Mouse (Mus musculus) left cerebral cortex, postnatal 4 days (tissue): ENCODE results near the gene Klk1b27. TPM values are rescaled to one million over a fixed set of nuclear protein-coding genes. Genes with fewer than 3 reads are reported as not detected.
"Not testable (repeated sequence)": the region's sequence is repeated elsewhere in the genome, so short reads cannot be mapped to it uniquely, and the experiment has no call there.

Experiments used
- DNase-seq: peaks from one replicate; pipeline ENCODE4 v3.0.0-alpha.2; 2022
- intact Hi-C: fragments of 180-260 bp; cut with DNase I; formaldehyde crosslinking; loops from one replicate; pipeline ENCODE4 v1.15.1; 2025
- total RNA-seq, 2 experiments: library from RNA; stranded (reverse); gene quantifications; 2 replicates each; pipeline ENCODE4 v1.2.3; 2021

The Klk1b27 gene
- total RNA-seq: not detected

DNA sequence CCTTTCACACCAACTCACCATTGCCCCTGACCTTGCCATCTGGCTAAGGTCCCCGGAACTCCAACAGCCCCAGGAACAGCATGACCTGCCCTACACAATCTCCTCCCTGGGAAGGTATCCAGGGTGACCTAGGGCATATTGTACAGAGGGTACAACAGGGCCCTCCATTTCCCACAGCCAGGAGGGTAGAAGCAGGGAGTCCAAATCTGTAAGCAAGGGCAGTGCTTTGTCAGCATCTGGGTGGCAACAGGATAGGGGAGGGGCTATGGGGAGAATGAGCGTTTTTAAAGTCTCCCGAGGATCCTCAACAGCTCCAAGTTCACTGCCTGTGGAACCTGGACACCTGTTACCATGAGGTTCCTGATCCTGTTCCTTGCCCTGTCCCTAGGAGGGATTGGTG, at the start of gene Klk1b27:
Gene Klk1b27, plus strand, starts transcription at position 301 of the 400 bp plus-strand sequence.
- DNase-seq, intact Hi-C loops: not testable (repeated sequence)

DNA sequence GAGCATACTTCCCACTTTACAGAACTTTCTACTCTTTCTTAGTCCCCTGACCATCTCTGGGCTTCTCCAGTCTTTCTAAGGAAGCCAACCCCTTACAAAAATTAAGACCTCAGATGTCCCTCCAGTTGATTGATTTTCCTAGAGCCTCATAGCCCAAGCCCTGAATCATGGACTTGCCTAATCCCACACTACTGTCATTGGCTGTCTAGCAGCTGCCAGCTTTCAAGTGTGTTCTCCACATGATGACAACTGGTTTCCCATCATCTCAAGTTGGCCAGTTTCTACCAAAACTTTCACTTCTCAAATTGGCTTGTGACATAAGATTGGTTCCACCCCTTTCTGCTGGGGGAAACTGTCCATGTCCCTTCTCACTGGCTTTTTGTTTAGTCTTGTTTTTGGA, 47.2 kb upstream of the Klk1b27 start:
- intact Hi-C loops: no loop called here
- no peak for DNase-seq

DNA sequence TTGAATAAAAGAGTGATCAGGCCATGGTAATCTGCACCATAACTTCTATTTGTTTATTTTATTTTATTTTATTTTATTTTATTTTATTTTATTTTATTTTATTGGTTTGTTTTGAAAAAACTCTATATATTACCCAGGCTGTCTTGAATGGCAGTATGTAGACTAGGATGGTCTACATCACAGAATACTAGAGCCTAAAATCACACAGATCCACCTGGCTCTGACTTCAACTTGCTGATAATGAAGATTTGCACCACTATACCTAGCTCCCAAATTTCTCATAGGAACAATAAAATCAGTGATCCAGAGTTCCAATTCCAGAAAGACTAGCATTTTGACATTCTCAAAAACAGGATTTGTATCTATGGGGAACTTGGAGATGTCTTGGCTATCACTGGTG, 40.2 kb upstream of the Klk1b27 start, which contains the start of gene Klk1b26:
Gene Klk1b26, plus strand, starts transcription at position 301 of the 400 bp plus-strand sequence.
- intact Hi-C loops: not testable (repeated sequence)

DNA sequence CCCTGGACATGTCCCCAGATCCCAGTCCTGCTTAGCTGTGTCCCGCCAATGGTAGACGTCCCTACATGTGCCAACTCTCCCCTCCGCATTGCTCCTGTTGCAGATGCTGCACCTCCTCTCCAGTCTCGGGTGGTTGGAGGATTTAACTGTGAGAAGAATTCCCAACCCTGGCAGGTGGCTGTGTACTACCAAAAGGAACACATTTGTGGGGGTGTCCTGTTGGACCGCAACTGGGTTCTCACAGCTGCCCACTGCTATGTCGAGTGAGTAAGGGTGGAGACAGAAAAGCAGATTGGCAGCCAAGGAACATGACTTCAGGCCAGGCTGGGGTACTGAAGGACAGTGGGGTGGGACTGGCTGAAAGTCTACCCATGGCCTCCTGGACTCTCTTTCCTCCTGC, 37.4 kb upstream of the Klk1b27 start:
- intact Hi-C loops, DNase-seq: not testable (repeated sequence)

More for the DNA sequence above, 40.2 kb upstream of the Klk1b27 start, which contains the start of gene Klk1b26:
- DNase-seq: not testable (repeated sequence)

DNA sequence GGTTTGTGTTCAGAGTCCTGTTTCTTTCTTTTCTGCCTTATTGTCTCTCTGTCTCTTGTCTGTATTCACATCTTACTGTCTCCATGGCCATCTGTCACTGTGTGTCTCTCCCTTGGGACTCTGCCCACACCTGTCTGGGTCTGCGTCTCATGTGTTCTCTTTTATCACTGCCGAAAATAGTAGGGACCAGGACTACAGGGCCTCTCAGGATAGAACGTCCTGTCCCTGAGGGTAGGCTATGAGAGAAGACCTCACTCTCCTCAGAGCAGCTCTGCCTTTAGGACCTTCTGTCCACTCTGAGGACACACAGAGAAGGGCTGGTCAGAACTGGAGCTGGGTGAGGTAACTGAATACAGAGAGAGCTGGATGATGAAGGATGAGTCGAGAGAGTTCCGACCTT, 37.0 kb upstream of the Klk1b27 start:
- DNase-seq: no peak
- intact Hi-C loops: no loop called here

DNA sequence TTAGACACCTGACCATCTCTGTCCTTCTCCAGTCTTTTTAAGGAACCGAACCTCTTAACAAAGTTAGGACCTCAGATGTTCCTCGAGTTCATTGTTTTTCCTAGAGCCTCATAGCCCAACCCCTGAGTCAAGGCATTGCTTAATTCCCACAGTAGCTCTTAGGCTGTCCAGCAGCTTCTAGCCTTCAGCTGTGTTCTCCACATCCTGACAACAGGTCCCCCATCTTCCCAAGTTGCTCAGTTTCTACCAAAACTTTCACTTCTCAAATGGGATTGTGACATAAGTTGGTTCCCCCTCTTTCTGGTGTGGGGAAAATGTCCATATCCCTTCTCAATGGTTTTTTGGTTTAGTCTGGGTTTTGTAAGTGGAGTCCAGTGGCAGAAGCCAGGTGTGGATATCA, 20.0 kb downstream of the Klk1b27 start:
- intact Hi-C loops: no loop called here
- no peak for DNase-seq

DNA sequence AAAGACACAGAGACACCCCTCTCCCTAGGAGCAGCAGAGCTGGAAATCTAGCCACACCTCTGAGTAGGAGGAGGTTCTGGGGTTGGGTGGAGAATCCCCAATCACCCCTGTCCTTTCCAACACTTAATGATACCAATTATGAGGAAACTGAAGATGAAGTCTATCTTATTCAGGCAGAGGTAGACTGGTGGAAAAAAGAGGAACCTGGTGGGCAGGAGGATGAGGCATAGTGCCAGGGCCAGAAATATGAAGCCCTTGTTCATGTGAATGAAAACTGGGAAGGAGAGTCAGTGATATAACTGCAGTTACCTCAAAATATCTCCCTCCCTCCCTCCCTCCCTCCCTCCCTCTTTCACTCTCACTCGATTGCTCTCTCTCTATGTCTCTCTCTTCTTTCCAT, 25.6 kb downstream of the Klk1b27 start:
- intact Hi-C loops: no loop called here
- DNase-seq: no peak

DNA sequence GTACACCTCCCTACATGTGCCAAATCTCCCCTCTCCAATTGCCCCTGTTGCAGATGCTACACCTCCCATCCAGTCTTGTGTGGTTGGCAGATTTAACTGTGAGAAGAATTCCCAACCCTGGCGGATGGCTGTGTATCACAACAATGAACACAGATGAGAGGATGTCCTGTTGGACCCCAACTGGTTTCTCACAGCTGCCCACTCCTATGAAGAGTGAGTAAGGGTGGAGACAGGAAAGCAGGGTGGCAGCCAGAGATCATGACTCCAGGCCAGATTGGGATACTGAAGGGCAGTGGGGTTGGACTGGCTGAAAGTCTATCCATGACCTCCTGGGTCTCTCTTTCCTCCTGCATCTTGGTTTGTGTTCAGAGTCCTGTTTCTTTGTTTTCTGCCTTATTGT, 44.0 kb downstream of the Klk1b27 start:
- intact Hi-C loops: no loop called here
- DNase-seq: no peak

DNA sequence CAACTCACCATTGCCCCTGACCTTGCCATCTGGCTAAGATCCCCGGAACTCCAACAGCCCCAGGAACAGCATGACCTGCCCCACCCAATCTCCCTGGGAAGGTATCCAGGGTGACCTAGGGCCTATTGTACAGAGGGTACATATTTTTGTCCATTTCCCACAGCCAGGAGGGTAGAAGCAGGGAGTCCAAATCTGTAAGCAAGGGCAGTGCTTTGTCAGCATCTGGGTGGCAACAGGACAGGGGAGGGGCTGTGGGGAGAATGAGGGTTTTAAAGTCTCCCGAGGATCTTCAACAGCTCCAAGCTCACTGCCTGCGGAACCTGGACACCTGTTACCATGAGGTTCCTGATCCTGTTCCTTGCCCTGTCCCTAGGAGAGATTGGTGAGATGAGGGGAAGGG, 49.9 kb downstream of the Klk1b27 start, which contains the start of gene Klk1b21:
Gene Klk1b21, plus strand, starts transcription at position 301 of the 400 bp plus-strand sequence.
- DNase-seq, intact Hi-C loops: not testable (repeated sequence)

Other genes starting within 250 kb of the Klk1b27 start
- gene Klk7, start 241.0 kb upstream of the Klk1b27 start, total RNA-seq: under 1 TPM in 1 of 2 experiments, not detected in 1; 0.36 TPM
- gene Klk6, start 227.8 kb upstream of the Klk1b27 start, total RNA-seq: not detected
- gene Klk5, start 210.3 kb upstream of the Klk1b27 start, total RNA-seq: not detected
- gene Klk4, start 171.1 kb upstream of the Klk1b27 start, total RNA-seq: not detected
- gene Klk15, start 118.5 kb upstream of the Klk1b27 start, total RNA-seq: not detected
- not detected for gene Klk1b8, start 101.6 kb upstream of the Klk1b27 start, total RNA-seq
- gene Klk1b1, start 85.5 kb upstream of the Klk1b27 start, total RNA-seq: not detected
- gene Klk1b9, start 76.2 kb upstream of the Klk1b27 start, total RNA-seq: not detected
- not detected for gene Klk1b11, start 56.4 kb upstream of the Klk1b27 start, total RNA-seq
- not detected for gene Klk1b26, start 40.1 kb upstream of the Klk1b27 start, total RNA-seq
- not detected for gene Klk1b21, start 50.0 kb downstream of the Klk1b27 start, total RNA-seq
- gene Klk1b22, start 60.4 kb downstream of the Klk1b27 start, total RNA-seq: not detected
- not detected for gene Klk1b16, start 84.5 kb downstream of the Klk1b27 start, total RNA-seq
- not detected for gene Klk1b24, start 135.9 kb downstream of the Klk1b27 start, total RNA-seq
- not detected for gene Klk1b3, start 145.9 kb downstream of the Klk1b27 start, total RNA-seq
- gene Klk1b4, start 155.1 kb downstream of the Klk1b27 start, total RNA-seq: not detected
- not detected for gene Klk1b5, start 163.7 kb downstream of the Klk1b27 start, total RNA-seq
- not detected for gene Klk1, start 173.1 kb downstream of the Klk1b27 start, total RNA-seq
- gene Gm36864, start 183.9 kb downstream of the Klk1b27 start, total RNA-seq: not detected
- gene 1700028J19Rik, start 194.4 kb downstream of the Klk1b27 start, total RNA-seq: under 1 TPM; 0.64 to 0.82 TPM
- 100 to 1,000 TPM; 169 to 191 TPM for gene 2410002F23Rik, start 194.4 kb downstream of the Klk1b27 start, total RNA-seq
- gene Acp4, start 205.1 kb downstream of the Klk1b27 start, total RNA-seq: not detected
- gene Gm15517, start 209.2 kb downstream of the Klk1b27 start, total RNA-seq: not detected